Mouse (Mus musculus) kidney, postnatal 14 days (tissue): Measurements from ENCODE around the gene Afg1l.

Source experiments
- DNase-seq: peaks from one replicate; pipeline ENCODE4 v3.0.0; 2022; ENCODE audit warnings: mixed read lengths

The Afg1l gene

DNA sequence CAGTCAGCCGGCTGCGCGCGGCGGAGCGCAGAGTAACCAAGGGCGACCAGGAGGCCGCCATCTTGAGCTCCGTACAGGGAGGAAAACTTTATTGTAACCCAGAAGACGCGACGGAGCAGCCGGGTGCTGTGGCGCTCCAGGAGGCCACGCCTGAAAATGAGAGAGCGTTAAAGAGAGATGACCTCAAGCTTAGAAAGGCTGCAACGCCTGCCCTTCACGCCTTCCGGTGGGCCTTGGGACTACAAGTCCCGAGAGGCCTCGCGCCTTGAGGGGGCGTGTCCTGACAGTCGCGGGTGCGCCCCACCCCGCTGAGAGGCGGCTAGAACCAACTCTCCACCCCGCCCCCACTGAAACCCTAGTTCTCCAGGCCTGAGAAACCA is at the start of gene Afg1l:
Afg1l (minus strand) TSS at position 225 of the 380 bp plus-strand sequence.
- peak; percentile 97 for DNase-seq

DNA sequence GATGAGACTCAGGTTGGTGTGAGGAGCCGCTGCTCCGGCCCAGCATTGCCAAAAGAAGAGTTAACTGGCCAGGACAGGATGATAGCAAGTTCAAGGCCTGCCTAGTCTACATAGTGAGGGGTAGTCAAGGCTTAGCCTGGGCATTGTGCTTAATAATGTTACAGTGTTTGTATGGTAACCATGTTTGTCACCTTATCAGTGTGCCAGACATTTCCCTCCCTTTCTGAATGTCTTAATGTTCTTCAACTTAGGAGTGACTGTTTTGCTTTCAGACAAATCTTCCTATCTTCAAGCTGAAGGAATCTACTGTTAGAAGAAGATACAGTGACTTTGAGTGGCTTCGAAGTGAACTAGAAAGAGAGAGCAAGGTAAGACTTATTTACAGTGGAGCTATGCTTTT is 47.3 kb upstream of the Afg1l start:
- no peak for DNase-seq

DNA sequence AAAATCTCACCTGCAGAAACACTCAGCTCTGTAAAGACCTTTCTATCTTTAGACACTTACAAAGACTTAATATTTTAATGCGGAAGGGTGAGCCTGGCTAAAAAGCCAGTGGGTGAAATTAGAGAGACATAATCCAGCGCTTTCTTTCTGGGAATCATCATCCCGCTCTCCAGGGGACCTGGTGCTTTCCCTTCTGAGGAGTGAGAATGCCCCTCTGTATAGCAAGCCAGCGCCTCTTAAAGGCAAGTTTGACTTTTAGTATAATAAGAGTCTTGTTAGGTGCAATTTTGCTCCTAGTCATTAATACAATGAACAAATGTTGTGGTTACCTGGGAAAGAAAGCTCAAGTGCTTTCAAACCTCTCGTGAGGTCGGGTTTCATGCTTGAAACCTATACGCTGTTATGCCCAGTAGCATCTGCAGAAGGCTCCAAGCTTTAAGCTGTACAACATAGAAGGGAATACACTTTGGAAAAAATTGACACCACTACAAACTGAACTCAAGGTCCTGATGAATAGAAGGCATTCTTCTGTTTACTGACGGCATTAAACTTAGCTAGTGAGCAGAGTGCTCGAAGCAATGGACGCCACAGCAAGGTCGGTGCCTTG is 45.3 kb upstream of the Afg1l start:
- DNase-seq, result no peak

DNA sequence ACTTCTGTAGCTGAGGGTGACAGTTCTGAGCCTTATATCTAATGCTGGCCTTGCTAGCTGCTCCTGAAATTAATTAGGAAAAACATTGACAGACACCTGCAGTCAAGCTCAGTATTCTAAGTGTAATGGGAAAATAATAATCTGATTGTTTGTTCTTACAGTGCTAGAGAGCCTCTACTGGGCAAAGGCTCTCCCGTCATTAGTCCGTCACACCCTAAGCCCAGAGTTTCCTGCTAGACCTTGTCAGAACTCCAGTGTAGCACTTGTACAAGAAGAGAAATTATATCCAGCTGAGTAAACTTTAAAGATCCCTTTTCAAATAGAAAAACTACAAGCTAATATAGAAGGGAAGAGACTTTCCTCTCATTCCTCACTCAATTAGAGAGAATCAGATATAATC is 44.5 kb upstream of the Afg1l start:
- no peak for DNase-seq

DNA sequence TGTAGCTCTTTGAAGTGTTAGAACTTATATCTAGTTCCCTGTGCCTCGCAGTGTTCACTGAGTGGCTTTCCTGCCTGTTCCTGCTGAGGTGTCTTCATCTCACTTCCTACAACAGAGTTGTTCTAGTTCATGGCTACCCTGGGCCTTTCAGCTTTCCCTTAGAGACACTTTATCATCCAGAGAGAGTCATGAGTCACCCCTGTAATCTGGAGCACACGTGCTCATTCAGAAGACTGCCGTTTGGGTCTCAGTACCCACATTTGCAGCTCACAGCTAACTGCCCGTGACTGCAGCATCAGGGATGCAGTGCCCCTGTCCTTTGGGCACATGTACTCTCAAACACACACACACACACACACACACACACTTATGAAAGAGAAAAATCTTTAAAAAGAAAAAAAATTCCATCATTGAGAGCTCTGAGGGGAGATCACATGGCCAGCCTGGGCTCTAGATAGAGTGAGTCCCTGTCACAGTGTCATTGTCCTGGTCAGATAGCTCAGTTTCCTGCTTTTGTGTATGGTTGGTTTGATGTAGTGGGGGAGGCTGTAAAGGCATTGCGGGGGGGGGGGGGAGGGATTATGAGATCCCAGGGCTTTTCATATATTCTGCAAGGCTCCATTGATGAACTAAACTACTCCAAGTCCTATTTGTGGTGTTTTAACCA is 43.1 kb upstream of the Afg1l start:
- DNase-seq, result no peak

DNA sequence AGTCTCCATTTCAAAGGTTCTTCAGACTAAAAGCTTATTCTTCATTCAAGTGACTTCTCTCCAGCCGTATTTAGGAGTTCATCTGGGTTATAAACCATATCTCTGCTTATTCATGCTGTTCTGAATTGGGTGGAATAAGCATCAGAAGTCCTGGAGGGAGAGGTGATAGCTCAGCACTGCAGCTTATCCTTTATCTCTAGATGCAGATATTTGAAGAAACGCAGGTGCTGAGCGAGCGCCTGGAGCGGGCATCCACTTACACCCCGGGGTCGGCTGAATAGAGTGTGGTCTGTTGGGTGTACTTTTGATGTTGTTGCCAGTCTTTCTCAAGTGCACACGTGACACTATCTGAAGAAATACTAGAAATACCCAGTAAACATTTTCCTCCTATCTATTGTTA is 40.0 kb upstream of the Afg1l start:
- DNase-seq, result no peak

DNA sequence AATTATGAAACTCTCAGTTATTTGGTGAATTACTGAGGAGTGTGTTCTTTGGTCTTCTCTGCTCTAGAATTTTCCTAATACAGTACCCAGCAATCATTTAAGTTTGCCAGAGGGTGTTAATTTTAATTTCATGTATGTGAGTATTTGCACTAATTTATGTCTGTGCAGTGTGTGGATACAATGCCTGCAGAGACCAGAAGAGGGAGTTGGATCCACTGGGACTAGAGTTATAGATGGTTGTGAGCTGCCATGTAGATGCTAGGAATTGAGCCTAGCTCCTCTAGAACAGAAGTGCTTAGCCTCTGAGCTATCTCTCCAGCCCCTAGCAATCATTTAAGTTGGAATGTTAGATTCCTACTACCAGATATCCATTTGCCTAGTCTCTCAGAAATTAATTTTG is 35.8 kb upstream of the Afg1l start:
- DNase-seq, result no peak

DNA sequence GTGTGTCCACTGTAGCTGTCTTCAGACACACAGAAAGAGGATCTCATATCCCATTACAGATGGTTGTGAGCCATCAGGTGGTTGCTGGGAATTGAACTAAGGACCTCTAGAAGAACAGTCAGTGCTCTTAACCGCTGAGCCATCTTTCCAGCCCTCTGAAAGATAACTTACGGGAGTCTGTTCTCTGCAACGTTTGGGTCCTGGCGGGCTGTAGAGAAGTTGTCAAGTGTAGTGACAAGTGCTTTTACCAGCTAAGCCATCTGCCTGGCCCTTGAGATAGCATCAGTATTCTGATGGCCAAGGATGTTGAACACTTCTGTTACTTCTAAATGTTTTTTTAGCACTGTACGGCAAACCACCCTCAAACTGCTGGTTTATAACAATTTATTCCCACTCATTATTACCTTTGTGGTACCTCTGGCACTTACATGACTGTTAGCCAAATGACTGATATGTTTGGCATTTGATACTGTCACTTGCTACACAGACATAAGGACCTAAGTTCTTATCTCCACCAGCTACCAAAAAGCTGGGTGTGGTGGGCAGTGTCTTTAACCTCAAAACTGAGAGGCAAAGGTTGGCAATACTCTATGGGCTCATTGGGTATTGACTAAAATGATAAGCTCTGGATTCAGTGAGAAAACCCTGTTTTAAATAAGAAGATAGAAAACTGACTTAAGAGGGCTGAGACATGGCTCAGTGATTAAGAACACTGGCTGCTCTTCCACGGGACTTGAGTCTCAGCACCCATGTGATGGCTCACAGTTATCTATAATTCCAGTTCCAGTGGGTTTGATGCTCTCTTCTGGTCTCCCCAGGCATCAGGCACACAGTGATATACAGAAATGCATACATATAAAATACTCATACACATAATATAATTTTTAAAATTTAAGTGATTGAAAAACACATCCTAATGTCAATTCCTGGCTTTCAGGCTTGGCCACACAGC is 33.1 kb upstream of the Afg1l start:
- no peak for DNase-seq

DNA sequence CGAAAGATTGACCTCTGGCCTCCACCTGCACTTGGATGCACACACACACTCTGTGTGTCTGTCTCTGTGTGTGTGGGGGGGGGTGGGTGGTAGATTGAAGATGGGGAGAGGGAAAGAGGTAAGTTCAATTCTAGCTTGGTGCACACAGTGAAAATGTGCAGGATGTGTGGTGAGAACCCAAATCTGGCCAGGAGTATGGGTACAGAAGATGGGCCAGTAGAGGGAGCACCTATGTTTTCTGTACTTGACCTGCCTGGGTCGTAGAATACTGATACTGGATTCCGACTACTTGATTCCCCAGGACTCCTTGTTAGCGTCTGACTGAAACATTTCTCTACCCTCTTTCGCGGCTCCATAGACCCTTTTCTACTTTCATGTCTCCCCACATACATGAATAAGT is 31.8 kb upstream of the Afg1l start:
- DNase-seq, result no peak

DNA sequence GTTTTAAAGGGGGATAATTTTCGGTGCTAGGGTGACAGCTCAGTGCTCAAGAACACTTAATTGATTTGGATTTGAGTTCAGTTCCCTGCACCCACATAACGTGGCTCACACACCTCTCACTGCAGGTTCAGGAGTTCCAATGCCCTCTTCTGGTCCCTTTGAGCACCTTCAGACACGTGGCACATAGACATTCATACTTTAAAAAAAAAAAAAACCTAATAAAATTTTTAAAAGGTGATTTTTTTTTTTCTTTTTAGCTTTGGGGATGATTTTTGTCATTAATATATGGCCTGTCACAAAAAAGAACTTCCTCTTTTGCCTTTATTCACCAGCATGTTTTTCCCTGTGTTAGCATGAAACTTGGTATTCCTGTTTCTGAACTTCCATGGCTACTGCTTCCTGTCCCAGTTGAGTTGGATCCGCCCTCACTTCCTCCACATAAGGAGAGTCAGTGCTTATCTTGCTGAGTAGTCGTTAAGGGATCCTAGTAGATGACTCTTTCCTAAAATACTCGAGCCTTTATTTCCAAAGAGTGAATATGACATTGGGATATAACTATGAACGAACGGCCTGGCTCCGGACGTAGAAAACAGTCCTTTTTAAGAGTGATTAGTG is 25.8 kb upstream of the Afg1l start:
- no peak for DNase-seq

DNA sequence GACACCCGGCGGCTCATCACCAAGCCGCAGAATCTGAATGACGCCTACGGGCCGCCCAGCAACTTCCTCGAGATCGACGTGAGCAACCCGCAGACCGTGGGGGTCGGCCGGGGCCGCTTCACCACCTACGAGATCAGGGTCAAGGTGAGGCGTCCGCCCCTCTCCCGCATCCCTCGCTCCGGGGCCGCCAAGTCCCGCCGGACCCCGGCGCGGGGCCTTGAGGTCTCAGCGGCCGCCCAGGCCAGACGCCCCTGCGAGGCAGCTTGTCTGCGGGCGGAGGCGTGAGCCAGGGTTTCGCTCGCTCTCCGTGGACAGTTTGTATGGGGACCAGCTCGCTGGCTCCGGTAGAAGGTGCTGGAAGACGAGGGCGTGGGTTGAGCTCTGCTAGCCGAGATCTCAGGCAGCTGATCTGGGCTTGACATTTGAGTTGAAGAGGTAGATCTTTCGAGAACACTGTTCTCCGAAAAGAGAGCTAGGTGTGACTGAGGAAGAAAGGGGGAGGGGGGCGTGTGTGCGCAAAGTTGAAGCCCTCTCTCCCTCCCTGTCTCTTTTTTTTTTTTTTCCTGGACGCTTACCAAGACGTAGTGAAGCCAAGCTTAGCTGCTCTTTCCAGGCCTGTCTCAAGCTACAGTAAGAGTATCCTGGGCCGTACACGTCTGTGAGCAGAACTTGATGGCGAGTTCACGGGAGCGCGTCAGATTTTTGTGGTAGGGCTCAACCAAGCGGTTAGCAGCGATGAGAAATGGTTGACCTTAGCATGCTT is 24.2 kb upstream of the Afg1l start:
- peak; percentile 63 for DNase-seq

DNA sequence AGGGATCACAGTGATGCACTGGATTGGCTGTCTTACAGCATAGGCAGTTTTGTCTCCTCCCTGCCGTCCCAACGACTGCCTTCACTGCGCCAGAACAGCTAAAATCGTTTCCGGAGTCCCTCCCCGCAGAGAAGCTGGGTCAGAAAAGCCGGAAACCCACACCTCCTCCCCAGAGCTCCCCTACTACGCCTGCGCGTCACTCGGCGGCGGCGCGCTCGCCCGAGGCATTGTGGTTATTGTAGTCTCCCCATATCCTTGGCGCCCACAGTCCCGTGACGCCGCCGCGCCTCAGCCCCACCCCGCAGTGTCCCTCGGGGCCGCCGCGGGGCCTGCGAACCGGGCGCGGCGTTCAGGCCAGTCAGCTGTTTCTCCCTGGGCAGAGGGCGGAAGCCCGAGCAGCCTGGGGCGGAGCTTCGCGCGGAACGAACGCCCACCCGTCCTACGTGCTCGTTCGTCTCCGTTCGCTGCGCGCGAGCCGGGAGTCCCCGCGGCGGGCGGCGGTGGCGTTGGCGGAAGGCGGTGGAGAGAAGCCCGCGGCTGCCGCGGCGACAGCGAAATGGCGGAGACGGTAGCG is 23.5 kb upstream of the Afg1l start, which contains the start of gene Snx3:
Snx3 (plus strand) TSS at position 256 of the 574 bp plus-strand sequence.
- peak; percentile 98 for DNase-seq

DNA sequence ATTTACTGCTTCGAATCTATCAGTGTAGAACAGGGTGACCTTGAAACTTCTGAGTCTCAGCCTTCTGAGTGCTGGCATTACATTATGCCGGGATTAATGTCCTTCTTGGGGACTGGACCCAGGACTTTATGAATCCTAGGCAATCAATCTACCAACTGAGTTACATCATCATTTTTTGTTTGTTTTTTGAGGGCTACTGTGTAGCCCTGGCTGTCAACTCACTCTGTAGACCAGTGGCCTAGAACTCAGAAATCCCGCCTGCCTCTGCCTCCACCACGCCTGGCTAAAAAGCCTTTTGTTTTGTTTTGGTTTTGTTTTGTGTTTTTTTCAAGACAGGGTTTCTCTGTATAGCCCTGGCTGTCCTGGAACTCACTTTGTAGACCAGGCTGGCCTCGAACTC is 22.8 kb upstream of the Afg1l start:
- no peak for DNase-seq

DNA sequence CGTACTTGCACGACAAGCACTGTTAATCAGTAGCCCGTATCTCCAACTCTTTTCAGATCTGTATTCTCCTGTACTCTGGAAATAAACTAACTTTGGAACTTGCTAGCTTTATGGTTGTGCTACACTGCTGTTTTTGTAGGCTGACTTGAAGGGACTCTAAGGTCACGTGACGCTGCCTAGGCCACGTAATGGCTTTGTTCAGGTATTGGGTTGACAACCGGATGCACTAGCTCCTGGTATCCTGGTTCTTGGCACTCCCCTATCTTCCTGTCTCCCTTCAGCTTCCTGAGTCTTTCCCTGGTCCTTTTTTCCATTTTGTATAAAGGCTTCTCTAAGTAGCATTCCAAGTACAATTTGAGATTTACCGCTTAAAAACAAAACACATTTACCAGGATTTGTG is 22.2 kb upstream of the Afg1l start:
- peak; percentile 53 for DNase-seq

DNA sequence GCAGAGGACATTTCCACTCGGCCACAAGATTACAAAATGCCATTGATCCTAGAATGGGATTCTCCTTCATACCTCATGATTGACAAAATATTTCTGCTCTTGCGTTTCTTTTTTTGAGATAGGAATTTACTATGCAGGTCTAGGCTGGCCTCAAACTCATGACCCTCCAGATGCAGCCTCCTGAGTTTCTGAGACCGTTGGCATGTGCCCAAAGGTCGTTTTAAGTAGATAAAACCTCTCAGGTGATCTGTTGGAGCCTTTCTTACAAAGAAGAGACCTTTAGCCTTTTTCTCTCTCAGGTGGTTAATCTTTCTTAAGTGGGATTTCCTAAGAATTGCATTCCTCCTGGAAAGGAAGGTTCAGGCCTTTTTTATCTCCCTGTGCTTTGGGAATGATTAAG is 14.6 kb upstream of the Afg1l start:
- DNase-seq, result peak; percentile 41

DNA sequence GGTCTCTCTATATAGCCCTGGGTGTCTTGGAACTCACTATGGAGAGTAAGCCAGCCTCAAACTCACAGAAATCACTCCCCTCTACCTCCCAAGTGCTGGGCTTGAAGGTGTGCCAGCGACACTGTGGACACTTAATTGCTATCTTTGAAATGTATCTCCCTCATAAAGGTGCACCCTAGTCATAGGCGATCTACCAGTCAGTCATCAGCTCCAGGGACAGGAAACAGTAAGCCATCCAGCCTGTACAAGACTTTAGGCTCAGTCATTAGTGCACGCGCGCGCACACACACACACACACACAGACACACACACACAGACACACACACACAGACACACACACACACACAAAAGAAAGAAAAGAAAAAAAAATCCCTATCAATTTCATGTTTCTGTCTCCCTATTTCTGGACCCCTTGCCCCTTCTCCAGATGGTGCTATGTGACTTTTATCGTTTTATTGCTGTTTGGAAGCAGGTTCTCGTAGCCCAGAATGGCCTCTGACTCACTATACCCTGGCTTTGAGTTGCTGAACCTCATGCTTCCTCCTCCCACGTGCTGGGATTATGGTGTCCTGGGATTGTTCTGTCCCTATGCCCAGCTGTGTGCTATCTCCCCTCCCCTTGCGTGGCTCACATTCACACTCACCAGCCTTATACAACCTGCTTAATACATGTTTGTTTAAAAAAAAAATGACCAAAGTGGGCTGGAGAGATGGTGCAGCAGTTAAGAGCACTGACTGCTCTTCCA is 13.8 kb upstream of the Afg1l start:
- no peak for DNase-seq

DNA sequence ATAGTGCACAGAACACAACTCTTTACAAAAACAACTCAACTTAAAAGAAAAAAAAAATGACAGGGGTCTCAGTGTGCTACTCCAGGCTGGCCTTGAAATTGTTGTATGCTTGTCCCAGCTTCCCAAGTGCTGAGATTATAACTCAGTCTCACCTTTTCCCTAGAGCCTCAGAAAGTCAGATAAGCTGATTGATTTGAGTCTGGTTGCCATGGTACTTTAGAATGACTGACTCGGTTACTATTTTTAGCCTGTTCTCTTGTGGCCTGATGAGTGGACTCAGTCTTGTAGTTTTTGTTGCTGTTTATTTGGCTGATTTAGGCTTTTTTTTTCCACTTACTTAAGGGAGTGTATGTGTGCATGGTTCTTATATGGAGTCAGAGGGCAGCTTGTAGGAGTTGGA is 12.8 kb upstream of the Afg1l start:
- no peak for DNase-seq

DNA sequence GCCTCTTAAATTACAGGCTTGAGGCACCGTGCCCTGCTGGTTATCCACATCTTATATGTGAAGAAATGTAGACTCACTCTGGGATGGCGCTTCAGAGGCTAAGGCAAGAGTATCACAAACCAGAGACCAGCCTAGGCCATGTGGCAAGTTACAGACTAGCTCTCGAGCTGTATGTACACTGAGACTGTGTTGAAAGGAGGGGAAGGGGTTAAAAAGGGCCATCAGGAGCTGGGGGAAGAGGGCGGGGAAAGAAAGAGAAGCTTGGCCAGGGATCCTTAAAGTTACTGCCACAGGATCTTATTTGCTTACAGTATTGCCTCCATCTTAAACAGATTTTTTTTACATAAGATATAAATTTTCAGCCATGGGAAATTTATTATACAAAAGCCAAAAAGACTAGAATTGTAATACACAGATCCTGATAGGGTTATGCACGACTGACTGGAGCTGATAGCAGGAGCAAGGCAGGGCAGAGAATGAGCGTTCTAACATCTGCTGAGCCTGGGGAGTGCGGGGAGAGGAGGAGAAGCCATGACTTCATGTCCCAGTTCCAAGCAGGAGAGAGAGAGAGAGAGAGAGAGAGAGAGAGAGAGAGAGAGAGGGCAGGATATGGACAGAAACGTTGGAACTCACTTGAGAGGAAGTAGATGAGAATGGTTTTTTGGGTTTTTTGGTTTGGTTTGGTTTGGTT is 10.4 kb upstream of the Afg1l start:
- DNase-seq, result no peak

DNA sequence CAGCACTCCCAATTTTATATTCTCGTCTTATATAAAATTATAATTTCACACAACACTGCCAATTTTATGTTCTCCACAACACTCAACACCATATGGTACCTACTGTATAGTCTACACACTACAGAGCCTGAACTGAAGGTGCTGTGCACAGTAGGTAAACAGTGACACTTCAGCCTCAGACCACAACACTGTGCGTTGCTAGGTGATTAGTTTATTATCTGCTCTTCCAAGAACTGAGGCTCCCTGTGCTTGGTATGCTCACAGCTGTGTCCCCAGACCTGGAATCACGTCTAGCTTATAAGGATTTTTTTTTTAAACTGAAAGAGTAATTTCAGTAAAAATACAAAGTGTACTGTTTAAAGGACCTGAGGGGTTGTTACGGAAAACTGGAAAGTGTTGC is 2.4 kb upstream of the Afg1l start:
- DNase-seq, result no peak

DNA sequence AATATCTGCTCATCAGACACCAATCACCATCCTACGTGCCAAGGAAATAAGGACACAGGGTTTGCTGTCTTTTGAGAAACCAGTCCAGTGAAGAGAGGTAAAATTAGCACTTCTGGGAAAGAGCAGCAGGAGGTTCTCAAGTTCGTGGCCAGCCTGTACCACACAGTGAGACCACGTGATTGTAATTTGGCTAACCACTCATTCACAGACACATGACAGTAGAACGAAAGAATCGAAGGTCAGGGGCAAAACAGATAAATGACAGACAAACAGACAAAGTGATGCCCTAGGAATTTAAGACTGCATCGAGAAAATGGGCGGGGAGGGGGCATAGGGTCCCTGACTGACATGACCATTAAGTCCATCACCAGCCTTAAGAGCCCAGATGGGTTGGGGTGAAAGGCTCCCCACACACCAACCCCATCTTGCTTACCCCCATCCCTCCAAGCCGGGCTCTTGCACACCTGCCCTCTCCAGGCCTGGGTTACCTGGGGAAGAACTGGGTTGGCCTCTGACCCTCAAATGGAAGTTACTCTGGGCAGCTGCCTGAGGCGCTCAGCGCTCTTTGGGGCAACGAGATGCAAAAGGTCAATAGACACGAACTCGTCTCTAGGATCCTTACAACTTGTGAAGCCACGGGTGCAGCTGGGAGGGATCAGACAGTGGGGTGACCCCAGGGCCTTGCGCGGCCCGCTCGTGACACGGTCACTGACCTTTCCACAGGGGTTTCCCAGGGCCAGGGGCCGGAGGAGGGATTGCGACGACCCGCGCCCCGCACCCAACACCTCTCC is 620 bp downstream of the Afg1l start:
- no peak for DNase-seq
